15 mouse cellular contexts compared by ENCODE assay signal in genomic region chr10:127531548-127531947, GRCm38 (mm10). TPM values are rescaled to one million over a fixed set of nuclear protein-coding genes. Genes with fewer than 3 reads are reported as not detected.
DNase-seq lines count a peak whose midpoint lies in the region; ATAC-seq lines count a peak whose summit lies in the region.
"Had no signal": no experiment of that assay in that cellular context is flagged by ENCODE, and none has a peak within 500 bp of the region (broad histone marks: within the 10 kb centered on the region; RNA-seq: fewer than 3 reads in every experiment).

No protein-coding gene starts in this region.

- no peaks in the 10 kb centered on the region for H3K36me3 ChIP-seq in hindbrain, embryonic 15.5 days
- H3K36me3 ChIP-seq in midbrain, embryonic 13.5 days: no peaks in the 10 kb centered on the region
- H3K36me3 ChIP-seq: embryonic facial prominence, embryonic 15.5 days; liver, embryonic 15.5 days had no signal

- 7% methylated on average over 4 of the region's 4 CpGs for WGBS in hindbrain, embryonic 15.5 days
- 2% methylated on average over 4 of the region's 4 CpGs for WGBS in midbrain, embryonic 13.5 days

- H3K4me2 ChIP-seq in hindbrain, embryonic 15.5 days: peak overlapping the region; percentile 95
- peak overlapping the region; percentile 78 for H3K4me2 ChIP-seq in midbrain, embryonic 13.5 days (replicated peaks)
- H3K4me2 ChIP-seq: liver, embryonic 15.5 days had no signal

- H3K27me3 ChIP-seq in hindbrain, embryonic 15.5 days: peaks cover 9% of the 10 kb centered on the region; the same call in 1 of the 2 replicates
- peaks cover 97% of the 10 kb centered on the region for H3K27me3 ChIP-seq in midbrain, embryonic 13.5 days

- peak overlapping the region; percentile 48 for H3K9ac ChIP-seq in hindbrain, embryonic 15.5 days
- H3K9ac ChIP-seq in midbrain, embryonic 13.5 days (replicated peaks): peak overlapping the region; percentile 59
- H3K9ac ChIP-seq: embryonic facial prominence, embryonic 15.5 days; liver, embryonic 15.5 days had no signal

- no peaks in the 10 kb centered on the region for H3K9me3 ChIP-seq in hindbrain, embryonic 15.5 days
- no peaks in the 10 kb centered on the region for H3K9me3 ChIP-seq in midbrain, embryonic 13.5 days
- H3K9me3 ChIP-seq: embryonic facial prominence, embryonic 15.5 days; liver, embryonic 15.5 days had no signal

- peak overlapping the region; percentile 82 for H3K27ac ChIP-seq in hindbrain, embryonic 15.5 days (replicated peaks)
- H3K27ac ChIP-seq in midbrain, embryonic 13.5 days: peak overlapping the region; percentile 83
- H3K27ac ChIP-seq: embryonic facial prominence, embryonic 15.5 days; kidney, postnatal 0 days; liver, embryonic 15.5 days; stomach, postnatal 0 days had no signal

- ATAC-seq in hindbrain, embryonic 15.5 days (ENCODE audit: low FRiP score, low read depth): no peak
- ATAC-seq in midbrain, embryonic 13.5 days: peak; percentile 8; the same call in 1 of the 2 replicates
- no peak for ATAC-seq in megakaryocyte, adult 5-6 weeks (ENCODE audit: poor library complexity, severe bottlenecking)
- ATAC-seq in megakaryocyte progenitor cell, adult 5-6 weeks (replicated peaks; ENCODE audit: poor library complexity): no peak

- peak overlapping the region; percentile 68 for H3K4me3 ChIP-seq in hindbrain, embryonic 15.5 days
- peak overlapping the region; percentile 58 for H3K4me3 ChIP-seq in midbrain, embryonic 13.5 days (replicated peaks)
- H3K4me3 ChIP-seq: embryonic facial prominence, embryonic 15.5 days; liver, embryonic 15.5 days had no signal

- peak; percentile 48 to 53 for DNase-seq in cerebellum, postnatal 10 days
- no peak for DNase-seq in cerebellum, adult 11 months
- DNase-seq in retina, postnatal 1 day: peak; percentile 67
- no peak for DNase-seq in cerebellum, postnatal 36 days
- DNase-seq: cerebellum, adult 9-10 months; lung, postnatal 4 days had no signal

- peaks cover 89% of the 10 kb centered on the region for H3K4me1 ChIP-seq in hindbrain, embryonic 15.5 days (replicated peaks)
- H3K4me1 ChIP-seq in midbrain, embryonic 13.5 days (replicated peaks): peaks cover 95% of the 10 kb centered on the region

RNA-seq across cellular contexts. Expression of gene Nxph4, which starts 2.8 kb away (rescaled TPM):
- 161 and 194 TPM in 2 replicates for polyA plus RNA-seq in hindbrain, embryonic 15.5 days (2015; fragmentation: Nextera tagmentation; extraction: Ambion mirVana)
- 78.8 and 83.9 TPM in 2 replicates for polyA plus RNA-seq in midbrain, embryonic 13.5 days (2015; fragmentation: Nextera tagmentation; extraction: Ambion mirVana)
- total RNA-seq in megakaryocyte, adult 5-6 weeks (2015): not detected in 2 replicates
- not detected in 2 replicates for total RNA-seq in megakaryocyte, adult 5-6 weeks (2017)
- not detected in 2 replicates for total RNA-seq in megakaryocyte progenitor cell, adult 5-6 weeks (2015)
- total RNA-seq in megakaryocyte progenitor cell, adult 5-6 weeks (2017): not detected in 2 replicates
- total RNA-seq: hematopoietic stem cell, adult 5-6 weeks had no signal
- polyA plus RNA-seq: liver, embryonic 15.5 days had no signal

RNA-seq across cellular contexts. Expression of gene Shmt2, which starts 9.3 kb away (rescaled TPM):
- polyA plus RNA-seq in hindbrain, embryonic 15.5 days (2015; fragmentation: Nextera tagmentation; extraction: Ambion mirVana): 56.2 and 64.8 TPM in 2 replicates
- 54.3 and 56.2 TPM in 2 replicates for polyA plus RNA-seq in midbrain, embryonic 13.5 days (2015; fragmentation: Nextera tagmentation; extraction: Ambion mirVana)
- 31.3 and 31.9 TPM in 2 replicates for total RNA-seq in megakaryocyte, adult 5-6 weeks (2015)
- 27.8 and 33.1 TPM in 2 replicates for total RNA-seq in megakaryocyte, adult 5-6 weeks (2017)
- 91.3 and 92.6 TPM in 2 replicates for total RNA-seq in megakaryocyte progenitor cell, adult 5-6 weeks (2015)
- total RNA-seq in megakaryocyte progenitor cell, adult 5-6 weeks (2017): 95.8 and 100 TPM in 2 replicates

RNA-seq across cellular contexts. Expression of gene Ndufa4l2, which starts 16.8 kb away (rescaled TPM):
- polyA plus RNA-seq in hindbrain, embryonic 15.5 days (2015; fragmentation: Nextera tagmentation; extraction: Ambion mirVana): 20.7 and 24.4 TPM in 2 replicates
- 11.5 and 13.8 TPM in 2 replicates for polyA plus RNA-seq in midbrain, embryonic 13.5 days (2015; fragmentation: Nextera tagmentation; extraction: Ambion mirVana)
- total RNA-seq in megakaryocyte, adult 5-6 weeks (2015): not detected in 2 replicates
- not detected in 2 replicates for total RNA-seq in megakaryocyte, adult 5-6 weeks (2017)
- total RNA-seq in megakaryocyte progenitor cell, adult 5-6 weeks (2015): not detected in 2 replicates
- not detected in 2 replicates for total RNA-seq in megakaryocyte progenitor cell, adult 5-6 weeks (2017)
- total RNA-seq: hematopoietic stem cell, adult 5-6 weeks had no signal

RNA-seq across cellular contexts. Expression of gene Stac3, which starts 30.1 kb away (rescaled TPM):
- polyA plus RNA-seq in hindbrain, embryonic 15.5 days (2015; fragmentation: Nextera tagmentation; extraction: Ambion mirVana): 2.5 and 2.9 TPM in 2 replicates
- polyA plus RNA-seq in midbrain, embryonic 13.5 days (2015; fragmentation: Nextera tagmentation; extraction: Ambion mirVana): 1.6 and 2.3 TPM in 2 replicates
- total RNA-seq in megakaryocyte, adult 5-6 weeks (2015): 1.2 TPM in 1 of 2 replicates, not detected in the other
- 0.40 TPM in 1 of 2 replicates, not detected in the other for total RNA-seq in megakaryocyte, adult 5-6 weeks (2017)
- 0.20 and 0.25 TPM in 2 replicates for total RNA-seq in megakaryocyte progenitor cell, adult 5-6 weeks (2015)
- total RNA-seq in megakaryocyte progenitor cell, adult 5-6 weeks (2017): 1.1 TPM in 1 of 2 replicates, not detected in the other
- total RNA-seq: hematopoietic stem cell, adult 5-6 weeks had no signal

Comparison
In these comparisons a context has a peak if more than half of its experiments do, and no peak if none do; other contexts are left out.
1. DNase-seq: peak in cerebellum, postnatal 10 days (2 of 2) and retina, postnatal 1 day (single experiment); none in cerebellum, adult 11 months (single experiment) and cerebellum, postnatal 36 days (0 of 2).